Mouse (Mus musculus): ENCODE measurements around the gene Clec2l. TPM values are rescaled to one million over a fixed set of nuclear protein-coding genes. Genes with fewer than 3 reads are reported as not detected.

Clec2l gene
- polyA plus RNA-seq, 1 experiment from 2014 or later, result 0.93 TPM

DNA sequence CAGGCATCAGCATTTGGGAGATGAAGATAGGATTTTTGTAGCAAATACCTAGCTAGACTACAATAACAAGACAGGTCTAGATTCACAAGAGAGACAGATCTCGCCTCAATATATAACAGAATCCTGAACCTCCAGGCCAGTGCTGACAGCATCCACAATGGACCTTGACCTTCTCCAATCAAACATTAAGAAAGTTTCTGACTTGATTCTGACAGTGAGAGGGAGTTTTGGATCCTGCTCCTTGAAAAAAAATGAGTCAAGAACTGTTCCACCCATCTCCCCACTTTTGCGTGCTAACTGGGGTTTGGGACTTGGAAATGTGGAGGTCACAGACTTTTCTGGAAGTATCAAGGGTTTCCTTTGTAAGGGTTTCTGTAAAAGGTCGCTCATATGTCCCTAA, 62.6 kb downstream of the Clec2l start:
- Histone ChIP-seq H3K27ac (ENCODE audit: low read length) (no peak overlapping the region), H3K9ac (ENCODE audit: low read depth, low read length) (no peak overlapping the region), H3K4me3 (ENCODE audit: low read length) (no peak overlapping the region), H3K36me3 (ENCODE audit: control insufficient read depth, insufficient read depth, low read length) (peaks cover 4% of the 10 kb centered on the region), H3K27me3 (replicated peaks; ENCODE audit: control insufficient read depth, insufficient read depth, low read length) (no peaks in the 10 kb centered on the region), H3K9me3 (ENCODE audit: control insufficient read depth, low read length) (no peaks in the 10 kb centered on the region), H3K4me2 (ENCODE audit: low read depth, low read length) (no peak overlapping the region), H3K4me1 (ENCODE audit: control insufficient read depth, insufficient read depth, low read length) (no peaks in the 10 kb centered on the region)
- no peak for ATAC-seq
- WGBS, result 93% methylated on average over 3 of the region's 3 CpGs

Other genes with a start within 250 kb of the Clec2l start
- 6.1 and 7.7 TPM in 2 replicates for gene Ubn2, start 229.1 kb upstream of the Clec2l start, polyA plus RNA-seq (2015; fragmentation: Nextera tagmentation; extraction: Ambion mirVana)
- gene Fmc1, start 129.6 kb upstream of the Clec2l start, polyA plus RNA-seq (2015; fragmentation: Nextera tagmentation; extraction: Ambion mirVana), result 159 and 163 TPM in 2 replicates
- 24.9 and 26.7 TPM in 2 replicates for gene Luc7l2, start 111.7 kb upstream of the Clec2l start, polyA plus RNA-seq (2015; fragmentation: Nextera tagmentation; extraction: Ambion mirVana)
- gene Klrg2, start 25.8 kb upstream of the Clec2l start, polyA plus RNA-seq (2015; fragmentation: Nextera tagmentation; extraction: Ambion mirVana), result 0.10 and 0.26 TPM in 2 replicates
- 4.3 and 4.8 TPM in 2 replicates for gene Tbxas1, start 212.3 kb downstream of the Clec2l start, polyA plus RNA-seq (2015; fragmentation: Nextera tagmentation; extraction: Ambion mirVana)
- 16.2 and 18.7 TPM in 2 replicates for gene Hipk2, start 213.1 kb downstream of the Clec2l start, polyA plus RNA-seq (2015; fragmentation: Nextera tagmentation; extraction: Ambion mirVana)

All from intestine, embryonic 16.5 days (tissue).